Mouse (Mus musculus) thymus, adult 18-20 months (tissue): ENCODE data around the gene Bcl2l12.

Experiments used
- DNase-seq, 2 experiments: peaks; one replicate each; pipeline ENCODE4 v3.0.0; 2022; ENCODE audit warnings: mixed read lengths in 2 of 2

The Bcl2l12 gene

GRCm38 (mm10) chr7:44958208-44958607, 40.3 kb downstream of the Bcl2l12 start:
- DNase-seq, result no peak

GRCm38 (mm10) chr7:44957183-44957835, 41.2 kb downstream of the Bcl2l12 start:
- no peak for DNase-seq

- DNase-seq, result no peak
Observed at GRCm38 (mm10) chr7:44956266-44956665, 42.2 kb downstream of the Bcl2l12 start.

GRCm38 (mm10) chr7:44955628-44956027, 42.9 kb downstream of the Bcl2l12 start:
- no peak for DNase-seq

- no peak for DNase-seq
Observed at GRCm38 (mm10) chr7:44954091-44954885, 44.2 kb downstream of the Bcl2l12 start.

GRCm38 (mm10) chr7:44953561-44953960, 45.0 kb downstream of the Bcl2l12 start:
- DNase-seq, result no peak

- DNase-seq, result peak; percentile 56 to 62
Observed at GRCm38 (mm10) chr7:44952611-44953306, 45.8 kb downstream of the Bcl2l12 start.

- DNase-seq, result no peak
Observed at GRCm38 (mm10) chr7:44951960-44952359, 46.6 kb downstream of the Bcl2l12 start.

GRCm38 (mm10) chr7:44949922-44950321, 48.6 kb downstream of the Bcl2l12 start:
- no peak for DNase-seq

- no peak for DNase-seq
Observed at GRCm38 (mm10) chr7:44942904-44943303, 55.6 kb downstream of the Bcl2l12 start, which contains the start of gene Tsks. Gene Tsks, plus strand, starts transcription at chr7:44943204.
